Mouse (Mus musculus) bone marrow macrophage, adult 2 months (primary cell): Measurements from ENCODE around the gene Fzd10.

ENCODE experiments used
- CTCF ChIP-seq: IDR thresholded peaks from 2 replicates; pipeline ENCODE4 v1.5.1; 2012; ENCODE audit warnings: low read depth, mild to moderate bottlenecking, low read length, moderate library complexity
- POLR2A ChIP-seq: IDR thresholded peaks from 2 replicates; pipeline ENCODE4 v1.6.1; 2012; ENCODE audit warnings: mild to moderate bottlenecking, low read depth, low read length, borderline replicate concordance

DNA sequence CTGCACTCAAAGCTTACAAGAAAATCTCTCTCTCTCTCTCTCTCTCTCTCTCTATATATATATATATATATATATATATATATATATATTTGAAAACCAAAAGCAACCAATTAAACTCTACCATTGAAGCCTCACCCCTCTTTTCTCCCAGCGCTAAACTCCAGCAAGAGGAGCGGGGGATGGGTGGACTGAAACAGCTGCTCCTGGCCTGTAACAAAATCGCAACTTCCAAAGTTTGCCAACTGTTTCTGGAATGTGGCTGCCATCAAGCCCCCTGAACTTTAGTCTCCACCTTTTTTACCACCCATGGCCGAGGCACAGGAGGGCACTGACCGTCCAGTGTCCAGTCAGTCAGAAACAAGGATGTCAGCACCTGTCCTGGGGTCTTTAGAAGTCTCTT lies 27.1 kb downstream of the Fzd10 start:
- TF ChIP-seq POLR2A (no peak), CTCF (no peak)
